Mouse (Mus musculus) embryonic facial prominence, embryonic 10.5 days (tissue): ENCODE measurements around the gene Mb21d2. TPM values are rescaled to one million over a fixed set of nuclear protein-coding genes. Genes with fewer than 3 reads are reported as not detected.

ENCODE experiments used
- DNase-seq: peaks from one replicate; pipeline ENCODE4 v3.0.0-alpha.2; 2017; ENCODE audit warnings: low spot score
- H3K27ac ChIP-seq: fragments of 300-500 bp; sonication (generic); replicated peaks from 2 replicates; pipeline ENCODE4 v1.5.1; 2016; ENCODE audit warnings: mild to moderate bottlenecking
- H3K27me3 ChIP-seq: fragments of 300-500 bp; sonication (generic); replicated peaks from 2 replicates; pipeline ENCODE4 v1.6.1; 2016; ENCODE audit warnings: low read depth, mild to moderate bottlenecking; ENCODE audit not compliant: poor library complexity, severe bottlenecking
- H3K36me3 ChIP-seq: fragments of 300-500 bp; sonication (generic); replicated peaks from 2 replicates; pipeline ENCODE4 v1.6.1; 2016; ENCODE audit warnings: mild to moderate bottlenecking, moderate library complexity
- H3K4me1 ChIP-seq: fragments of 300-500 bp; sonication (generic); 2 replicates; pipeline ENCODE4 v1.6.1; 2016
- H3K4me3 ChIP-seq: fragments of 300-500 bp; sonication (generic); 2 replicates; pipeline ENCODE4 v1.5.1; 2016; ENCODE audit warnings: mild to moderate bottlenecking, moderate library complexity
- H3K9me3 ChIP-seq: fragments of 300-500 bp; sonication (generic); 2 replicates; pipeline ENCODE4 v1.6.1; 2016; ENCODE audit warnings: mild to moderate bottlenecking
- WGBS: fragments of 180-500 bp; shearing (Covaris S2); methylation state at CpG from one replicate; pipeline ENCODE4 v1.1.7; 2016; 5-methylcytosine and 5-hydroxymethylcytosine counted together
- polyA plus RNA-seq: library from polyadenylated mRNA; unstranded; fragments of >200 nt; fragmentation: Nextera tagmentation; extraction: Ambion mirVana; gene quantifications from 2 replicates; pipeline ENCODE4 v1.2.1, GENCODE M21; 2016

The Mb21d2 gene
- polyA plus RNA-seq = 6.8 and 7.3 TPM in 2 replicates

DNA sequence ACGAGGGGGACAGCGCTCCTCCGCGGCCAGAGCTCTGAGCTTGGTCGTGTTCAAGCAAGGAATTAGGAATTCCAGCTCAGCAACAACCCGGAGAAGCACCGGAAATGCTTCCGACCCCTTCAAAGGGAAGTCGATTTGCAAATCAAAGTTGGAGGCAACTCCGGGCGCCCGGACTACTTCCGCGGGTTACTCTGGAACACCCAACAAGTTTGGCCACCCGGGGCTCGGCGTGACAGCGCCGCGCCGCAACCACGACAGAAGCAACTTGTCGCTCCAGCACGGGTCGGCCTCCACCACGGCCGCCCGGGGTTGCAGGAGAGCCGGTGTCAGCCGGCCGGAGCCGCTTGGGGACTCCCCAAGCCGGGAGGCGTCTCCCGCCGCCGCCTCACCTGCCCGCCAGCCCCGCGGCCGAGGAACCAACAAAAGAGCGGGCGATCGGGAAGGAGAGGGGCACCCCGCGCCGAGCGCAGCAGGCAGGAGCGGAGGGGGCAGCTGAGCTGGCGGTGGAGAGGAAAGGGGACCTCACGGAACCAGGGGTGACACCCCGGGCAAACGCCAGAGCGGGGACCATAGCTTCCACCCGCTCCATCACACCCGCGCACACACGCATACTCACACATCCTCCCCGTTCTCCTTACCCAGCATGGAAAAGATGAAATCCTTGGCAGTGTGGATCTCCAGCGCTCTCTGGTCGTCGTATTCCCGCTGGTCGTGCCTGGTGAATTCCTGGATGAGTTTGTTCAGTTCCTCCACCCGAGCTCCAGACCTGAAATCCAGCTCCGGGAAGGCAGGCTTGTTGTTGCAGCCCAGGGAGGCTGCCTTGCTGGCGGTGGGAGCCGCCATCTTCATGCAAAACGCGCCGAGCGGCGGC lies at the start of gene Mb21d2:
Gene Mb21d2 (minus strand): TSS at position 859 of the 871 bp plus-strand sequence.
- WGBS = under 1% methylated on average over 73 of the region's 73 CpGs
- Histone ChIP-seq H3K36me3 (0 out of 2 replicates have a peak, but pooled peaks cover 3% of the 10 kb centered on the region), H3K9me3 (no peaks in the 10 kb centered on the region), H3K4me1 (peaks cover 28% of the 10 kb centered on the region), H3K27ac (peak within 1 kb of the TSS; percentile 95), H3K4me3 (peak within 1 kb of the TSS; percentile 97), H3K27me3 (peaks cover 21% of the 10 kb centered on the region)
- DNase-seq = peak; percentile 78

DNA sequence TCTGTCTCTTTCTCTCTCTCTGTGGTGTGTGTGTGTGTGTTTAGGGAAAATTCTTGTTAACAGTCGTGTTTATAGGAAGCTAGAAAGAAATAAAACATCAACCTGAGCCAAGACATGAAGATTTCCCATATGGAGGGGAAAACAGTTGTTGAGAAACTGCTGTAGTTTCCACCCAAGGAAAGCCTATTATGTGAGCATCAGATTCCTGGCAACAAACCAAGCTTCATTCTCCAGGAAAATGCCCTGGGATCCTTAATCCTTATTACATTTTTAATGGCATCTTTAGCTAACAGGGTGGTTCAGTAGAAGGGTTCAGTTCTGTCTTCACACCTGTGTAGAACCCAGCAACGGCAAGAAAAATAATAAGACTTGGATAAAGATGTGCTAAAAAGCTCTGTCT lies 36.8 kb upstream of the Mb21d2 start:
- no peaks in the 10 kb centered on the region for H3K9me3 ChIP-seq
- H3K4me1 ChIP-seq = no peaks in the 10 kb centered on the region
- no peak for DNase-seq
- no peaks in the 10 kb centered on the region for H3K36me3 ChIP-seq
- no peaks in the 10 kb centered on the region for H3K27me3 ChIP-seq
- no peak overlapping the region for H3K4me3 ChIP-seq
- no peak overlapping the region for H3K27ac ChIP-seq
- 83% methylated on average over 2 of the region's 2 CpGs for WGBS

DNA sequence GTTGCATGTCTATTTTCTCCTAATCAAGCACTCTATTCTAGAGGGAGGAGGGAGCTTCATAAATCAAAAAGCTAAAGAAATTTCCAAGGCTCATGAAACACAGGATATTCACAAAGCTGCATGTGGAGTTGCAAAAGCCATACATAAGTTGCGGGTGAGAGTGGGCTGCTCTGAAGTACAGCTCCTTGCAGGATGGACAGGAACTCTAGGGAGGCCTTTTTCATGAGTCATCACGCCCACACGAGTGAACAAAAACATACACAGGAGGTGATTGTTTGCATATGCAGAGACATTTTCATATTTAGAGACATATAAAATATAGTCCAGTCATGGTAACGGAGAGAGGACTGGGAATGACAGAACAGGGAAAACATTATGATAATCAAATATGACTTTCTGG lies 34.6 kb upstream of the Mb21d2 start:
- no peaks in the 10 kb centered on the region for H3K36me3 ChIP-seq
- H3K4me3 ChIP-seq = no peak overlapping the region
- H3K4me1 ChIP-seq = no peaks in the 10 kb centered on the region
- no peak overlapping the region for H3K27ac ChIP-seq
- H3K9me3 ChIP-seq = no peaks in the 10 kb centered on the region
- 91% methylated on average over 4 of the region's 4 CpGs for WGBS
- H3K27me3 ChIP-seq = no peaks in the 10 kb centered on the region
- DNase-seq = no peak

GRCm38 (mm10) chr16:28962987-28963386 lies 33.5 kb upstream of the Mb21d2 start:
- Histone ChIP-seq H3K4me1 (no peaks in the 10 kb centered on the region), H3K36me3 (no peaks in the 10 kb centered on the region), H3K27me3 (no peaks in the 10 kb centered on the region), H3K4me3 (no peak overlapping the region), H3K27ac (no peak overlapping the region), H3K9me3 (no peaks in the 10 kb centered on the region)
- no peak for DNase-seq

DNA sequence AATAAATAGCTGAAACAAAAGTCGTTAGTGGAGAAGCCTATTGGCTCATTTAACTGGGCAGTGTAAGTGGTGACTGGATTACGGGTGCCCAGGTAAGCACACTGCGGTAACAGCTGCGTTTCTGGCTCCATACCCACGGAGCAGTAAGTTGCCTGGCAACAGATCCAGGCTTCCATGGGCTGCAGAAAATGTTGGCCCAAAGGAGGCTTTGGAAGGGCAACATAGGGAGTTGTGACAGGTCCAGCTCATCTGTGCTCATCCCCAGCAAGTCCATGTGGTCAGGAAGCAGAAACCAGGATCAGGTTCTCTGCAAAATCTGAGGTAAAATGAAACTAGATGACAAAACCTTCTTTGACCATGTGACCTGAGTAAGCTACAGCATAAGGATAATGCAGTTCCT lies 20.3 kb upstream of the Mb21d2 start:
- H3K27me3 ChIP-seq = no peaks in the 10 kb centered on the region
- H3K4me3 ChIP-seq = no peak overlapping the region
- no peak for DNase-seq
- 82% methylated on average over 5 of the region's 5 CpGs for WGBS
- no peaks in the 10 kb centered on the region for H3K4me1 ChIP-seq
- no peak overlapping the region for H3K27ac ChIP-seq
- no peaks in the 10 kb centered on the region for H3K9me3 ChIP-seq
- H3K36me3 ChIP-seq = no peaks in the 10 kb centered on the region

- no peaks in the 10 kb centered on the region for H3K36me3 ChIP-seq
- H3K9me3 ChIP-seq = no peaks in the 10 kb centered on the region
- no peak for DNase-seq
- H3K4me3 ChIP-seq = no peak overlapping the region
- H3K27ac ChIP-seq = no peak overlapping the region
- H3K27me3 ChIP-seq = no peaks in the 10 kb centered on the region
- 68% methylated on average over 2 of the region's 2 CpGs for WGBS
- peaks cover 3% of the 10 kb centered on the region; the same call in 1 of the 2 replicates for H3K4me1 ChIP-seq
These were observed 13.8 kb upstream of the Mb21d2 start for GRCm38 (mm10) chr16:28943254-28943653.

GRCm38 (mm10) chr16:28936181-28936792 lies 6.8 kb upstream of the Mb21d2 start:
- H3K27ac ChIP-seq = peak overlapping the region; percentile 71
- no peak overlapping the region for H3K4me3 ChIP-seq
- peak; percentile 60 for DNase-seq
- H3K4me1 ChIP-seq = peaks cover 6% of the 10 kb centered on the region
- no peaks in the 10 kb centered on the region for H3K9me3 ChIP-seq
- 59% methylated on average over 7 of the region's 7 CpGs for WGBS
- H3K27me3 ChIP-seq = peaks cover 6% of the 10 kb centered on the region
- H3K36me3 ChIP-seq = no peaks in the 10 kb centered on the region

DNA sequence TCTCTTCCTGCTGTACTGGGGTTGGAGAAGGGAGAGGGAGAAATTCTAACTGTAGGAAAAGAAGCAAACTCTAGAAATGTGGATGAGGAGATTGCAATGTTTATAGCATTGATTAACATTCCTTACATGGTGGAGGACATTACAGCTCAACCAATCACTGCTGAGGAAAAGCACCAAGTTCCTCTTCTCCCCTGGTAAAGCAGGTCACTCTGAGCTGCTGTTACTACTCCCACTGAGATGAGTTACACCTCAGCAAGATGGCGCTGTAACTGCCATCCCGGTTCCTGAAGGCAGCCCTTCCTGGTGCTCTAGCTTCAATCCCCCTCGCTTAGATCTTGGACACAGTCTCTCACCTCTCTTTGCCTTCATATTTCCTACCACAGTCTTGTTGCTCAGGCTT lies 6.2 kb upstream of the Mb21d2 start:
- no peak for DNase-seq
- H3K4me3 ChIP-seq = no peak overlapping the region
- peaks cover 12% of the 10 kb centered on the region for H3K27me3 ChIP-seq
- no peaks in the 10 kb centered on the region for H3K36me3 ChIP-seq
- H3K4me1 ChIP-seq = peaks cover 7% of the 10 kb centered on the region
- H3K27ac ChIP-seq = no peak overlapping the region
- H3K9me3 ChIP-seq = no peaks in the 10 kb centered on the region
- 70% methylated on average over 3 of the region's 3 CpGs for WGBS

GRCm38 (mm10) chr16:28931213-28931612 lies 1.7 kb upstream of the Mb21d2 start:
- H3K27ac ChIP-seq = no peak overlapping the region
- 49% methylated on average over 2 of the region's 2 CpGs for WGBS
- no peaks in the 10 kb centered on the region for H3K36me3 ChIP-seq
- peaks cover 27% of the 10 kb centered on the region for H3K4me1 ChIP-seq
- peaks cover 21% of the 10 kb centered on the region for H3K27me3 ChIP-seq
- no peak overlapping the region for H3K4me3 ChIP-seq
- H3K9me3 ChIP-seq = no peaks in the 10 kb centered on the region
- DNase-seq = no peak

- no peak for DNase-seq
- Histone ChIP-seq H3K27ac (no peak overlapping the region), H3K9me3 (no peaks in the 10 kb centered on the region), H3K4me1 (peaks cover 25% of the 10 kb centered on the region), H3K27me3 (peaks cover 21% of the 10 kb centered on the region), H3K36me3 (no peaks in the 10 kb centered on the region), H3K4me3 (peak overlapping the region; percentile 97)
- WGBS = 5% methylated on average over 5 of the region's 5 CpGs
These were observed 953 bp upstream of the Mb21d2 start for GRCm38 (mm10) chr16:28930426-28930825.

- Histone ChIP-seq H3K27ac (peak overlapping the region; percentile 95), H3K36me3 (0 out of 2 replicates have a peak, but pooled peaks cover 3% of the 10 kb centered on the region), H3K9me3 (no peaks in the 10 kb centered on the region), H3K4me1 (peaks cover 25% of the 10 kb centered on the region), H3K27me3 (peaks cover 21% of the 10 kb centered on the region), H3K4me3 (peak overlapping the region; percentile 97)
- peak; percentile 77 for DNase-seq
- under 1% methylated on average over 66 of the region's 66 CpGs for WGBS
These were observed 316 bp upstream of the Mb21d2 start for GRCm38 (mm10) chr16:28929686-28930291.

DNA sequence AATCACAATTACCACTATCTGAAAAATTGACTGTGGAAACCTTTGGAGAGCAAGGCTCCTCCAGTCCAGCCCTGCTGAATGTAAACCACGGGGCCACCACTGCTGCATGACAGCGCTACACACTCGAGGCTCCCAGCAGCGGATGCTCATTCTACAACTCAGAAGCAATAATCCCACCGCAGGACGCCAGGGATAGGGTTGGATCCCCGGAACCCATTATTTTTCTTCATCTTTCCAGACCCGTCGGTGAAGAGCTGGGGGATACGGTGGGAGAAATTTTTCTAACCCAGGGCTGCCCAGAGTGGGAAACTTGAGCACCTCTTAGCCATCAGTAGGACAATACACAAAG lies 1.0 kb downstream of the Mb21d2 start:
- H3K27ac ChIP-seq = peak overlapping the region; percentile 95
- H3K27me3 ChIP-seq = peaks cover 21% of the 10 kb centered on the region
- DNase-seq = peak; percentile 69
- H3K4me1 ChIP-seq = peaks cover 30% of the 10 kb centered on the region
- under 1% methylated on average over 10 of the region's 10 CpGs for WGBS
- 0 out of 2 replicates have a peak, but pooled peaks cover 3% of the 10 kb centered on the region for H3K36me3 ChIP-seq
- no peaks in the 10 kb centered on the region for H3K9me3 ChIP-seq
- H3K4me3 ChIP-seq = peak overlapping the region; percentile 97
